Mouse (Mus musculus) urinary bladder, postnatal 36 days (tissue): ENCODE results near the gene Acot2.
A peak's percentile ranks its signal among the peaks of the same experiment; 100 is the strongest.
"Not testable (repeated sequence)": the region's sequence is repeated elsewhere in the genome, so short reads cannot be mapped to it uniquely, and the experiment has no call there.

Experiments used
- DNase-seq, 2 experiments: peaks; one replicate each; pipeline ENCODE4 v3.0.0; 2022; ENCODE audit warnings: low spot score in 2 of 2, mixed read lengths in 1 of 2

Gene Acot2

GRCm38 (mm10) chr12:83998341-83999107 lies 10.9 kb downstream of the Acot2 start:
- peak in 1 of 2 experiments; percentile 44 for DNase-seq

DNA sequence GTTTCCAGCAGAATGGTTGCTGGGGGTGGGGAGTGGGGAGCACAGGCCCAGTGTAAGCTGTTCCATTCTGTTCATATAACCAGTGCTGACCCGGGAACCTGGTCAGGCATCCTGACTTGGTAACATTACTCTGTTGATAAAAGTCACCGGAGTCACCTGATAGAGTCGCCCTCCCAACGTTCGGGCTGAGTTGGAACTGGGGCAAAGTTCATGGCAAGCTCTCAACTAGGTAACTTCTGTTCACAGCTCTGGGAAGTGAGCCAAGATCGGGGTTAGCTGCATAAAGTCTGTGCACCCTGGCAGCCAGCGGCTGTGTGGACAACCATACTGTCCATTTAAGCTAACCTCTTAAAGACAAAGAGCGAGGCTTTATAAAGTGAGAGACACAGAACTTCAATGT lies 11.6 kb downstream of the Acot2 start:
- DNase-seq: peak; percentile 62 to 81

DNA sequence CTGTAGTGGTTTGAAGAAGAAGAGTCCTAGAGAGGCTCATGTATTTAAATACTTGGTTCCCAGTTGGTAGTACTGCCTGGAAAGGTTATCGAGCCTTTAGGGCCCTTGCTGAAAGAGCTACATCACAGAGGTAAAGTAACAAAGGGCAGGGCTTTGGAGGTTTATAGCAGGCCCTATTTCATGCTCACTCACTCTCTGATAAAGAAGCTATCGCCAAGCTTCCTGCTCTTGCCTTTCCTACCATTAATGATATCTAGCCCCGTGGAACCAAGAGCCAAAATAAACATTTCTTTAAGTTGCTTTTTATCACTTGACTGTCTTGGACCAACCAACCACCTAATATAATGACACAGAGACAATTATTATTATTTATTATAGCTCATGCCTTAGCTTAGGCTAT lies 12.8 kb downstream of the Acot2 start:
- no peak for DNase-seq

- DNase-seq: no peak
Observed at GRCm38 (mm10) chr12:84003866-84004265, 16.2 kb downstream of the Acot2 start.

DNA sequence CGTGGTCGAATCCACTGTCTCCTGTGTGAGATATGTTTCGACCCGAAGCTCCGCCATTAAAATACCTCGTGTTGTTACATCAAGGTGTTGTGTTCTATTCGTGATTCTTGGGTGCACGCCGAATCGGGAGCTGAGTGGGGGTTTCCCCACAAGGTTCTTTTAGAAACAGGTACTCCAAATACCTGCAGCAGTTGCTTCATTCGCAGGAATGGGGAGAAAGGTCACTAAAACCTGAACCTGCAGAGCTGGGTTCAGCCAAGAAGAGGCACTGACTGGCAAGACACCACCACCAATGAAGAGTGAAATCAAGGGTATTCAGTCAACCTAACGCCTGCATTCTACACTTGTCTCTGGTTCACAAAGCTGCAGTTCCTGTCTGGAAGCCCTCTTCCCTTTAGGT lies 20.6 kb downstream of the Acot2 start:
- no peak for DNase-seq

GRCm38 (mm10) chr12:84008729-84009128 lies 21.1 kb downstream of the Acot2 start:
- DNase-seq: no peak

- peak; percentile 60 to 79 for DNase-seq
Observed at GRCm38 (mm10) chr12:84009171-84009965, 21.7 kb downstream of the Acot2 start, which contains the start of gene Acot1. Gene Acot1 (plus strand): TSS chr12:84009490.

DNA sequence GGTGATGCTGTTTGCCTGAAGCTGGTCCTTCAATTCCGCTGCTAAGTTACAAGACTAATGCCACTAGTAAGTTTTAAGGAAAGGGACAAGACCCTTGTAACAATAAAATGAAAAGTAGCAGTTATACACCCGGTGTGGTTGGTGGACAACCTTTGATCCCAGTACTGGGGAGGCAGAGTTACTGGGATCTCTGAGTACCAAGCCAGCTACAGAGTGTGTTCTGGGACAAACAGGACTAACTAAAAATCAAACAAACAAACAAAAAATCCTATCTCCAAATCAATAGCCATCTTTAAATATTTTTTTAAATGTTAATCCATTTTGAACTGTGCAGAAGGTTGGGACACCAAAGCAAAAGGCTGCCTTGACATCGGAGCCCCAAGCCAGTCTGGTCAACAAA lies 22.5 kb downstream of the Acot2 start:
- DNase-seq: no peak

GRCm38 (mm10) chr12:84011251-84012040 lies 23.8 kb downstream of the Acot2 start:
- DNase-seq: peak in 1 of 2 experiments; percentile 69

DNA sequence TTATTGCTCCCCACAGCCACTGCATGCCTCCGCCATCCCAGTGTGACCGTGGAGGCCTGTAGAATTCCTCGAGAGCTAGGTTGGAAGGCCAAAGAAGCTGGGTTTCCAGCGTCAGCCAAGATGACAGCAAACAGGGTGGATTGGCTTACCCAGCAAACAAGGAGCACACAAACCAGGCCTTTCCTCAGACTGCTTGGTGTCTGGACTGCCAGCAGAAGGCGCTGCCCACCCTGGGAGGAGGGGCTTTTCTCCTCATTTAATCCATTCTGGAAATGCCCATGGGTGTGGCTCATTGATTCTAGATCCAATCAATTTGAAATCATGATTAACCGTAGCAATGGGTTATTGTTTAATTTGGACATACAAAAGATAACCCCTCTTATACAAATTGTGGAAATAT lies 25.5 kb downstream of the Acot2 start:
- DNase-seq: no peak

DNA sequence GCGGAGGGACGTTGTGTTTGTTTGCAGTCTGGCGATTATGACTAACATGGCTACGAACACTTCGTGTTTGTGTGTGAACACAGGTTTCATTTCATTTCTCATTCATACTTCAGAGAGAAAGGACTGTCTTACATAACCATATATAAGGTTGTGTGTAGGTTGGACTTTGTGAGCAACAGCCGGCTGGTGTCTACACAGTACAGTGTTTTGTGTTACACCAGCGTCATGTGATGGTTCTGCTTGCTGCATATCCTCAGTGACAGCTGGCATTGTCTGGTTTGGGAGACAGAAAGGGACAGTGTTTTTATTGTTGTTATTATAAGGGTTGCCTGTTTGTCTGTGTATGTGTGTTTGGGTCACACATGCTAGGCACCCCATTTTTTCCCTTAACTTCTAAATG lies 26.0 kb downstream of the Acot2 start:
- no peak for DNase-seq

GRCm38 (mm10) chr12:84020528-84020927 lies 32.9 kb downstream of the Acot2 start:
- peak; percentile 73 to 86 for DNase-seq

- DNase-seq: not testable (repeated sequence)
Observed at GRCm38 (mm10) chr12:84022266-84022665, 34.6 kb downstream of the Acot2 start.

- DNase-seq: no peak
Observed at GRCm38 (mm10) chr12:84023052-84023745, 35.5 kb downstream of the Acot2 start.

DNA sequence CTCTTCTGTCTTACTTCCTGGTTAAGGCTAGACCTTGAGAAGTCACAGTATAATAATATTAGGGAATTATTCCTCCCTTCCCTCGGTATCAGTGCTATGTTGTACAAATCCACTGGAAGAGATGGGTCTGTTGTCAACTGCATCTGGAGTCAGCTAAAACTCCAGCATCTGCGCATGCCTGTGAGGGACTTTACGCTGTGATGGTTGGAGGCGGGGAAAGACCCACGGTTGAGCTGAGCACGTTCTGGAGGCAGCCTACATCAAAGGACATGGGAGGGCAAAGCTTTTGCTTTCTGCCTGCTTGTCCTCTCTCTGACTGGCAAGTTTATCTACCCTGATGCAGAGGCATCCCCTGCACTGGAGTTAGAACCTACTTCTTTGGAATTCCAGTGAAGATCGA lies 38.2 kb downstream of the Acot2 start:
- DNase-seq: no peak

- not testable (repeated sequence) for DNase-seq
Observed at GRCm38 (mm10) chr12:84028328-84028727, 40.7 kb downstream of the Acot2 start.

DNA sequence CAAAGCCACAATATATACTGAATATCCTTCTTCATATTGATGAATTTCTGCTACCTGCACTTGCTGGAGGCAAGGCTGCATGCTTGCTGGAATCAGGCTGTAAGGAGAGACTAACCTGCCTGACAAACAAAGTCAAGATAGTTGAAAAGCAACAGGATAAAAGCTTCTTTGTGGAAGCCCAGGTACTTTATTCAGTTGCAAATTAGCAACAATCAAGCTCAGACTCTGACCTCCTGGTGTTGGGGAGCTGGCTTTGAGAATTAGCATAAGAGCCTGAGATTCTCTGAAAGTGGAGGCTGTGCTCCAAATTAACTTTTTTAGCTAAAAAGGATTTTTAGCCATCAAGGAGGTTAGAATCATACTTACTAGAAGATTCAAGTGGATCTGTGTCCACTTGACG lies 41.4 kb downstream of the Acot2 start:
- not testable (repeated sequence) for DNase-seq

DNA sequence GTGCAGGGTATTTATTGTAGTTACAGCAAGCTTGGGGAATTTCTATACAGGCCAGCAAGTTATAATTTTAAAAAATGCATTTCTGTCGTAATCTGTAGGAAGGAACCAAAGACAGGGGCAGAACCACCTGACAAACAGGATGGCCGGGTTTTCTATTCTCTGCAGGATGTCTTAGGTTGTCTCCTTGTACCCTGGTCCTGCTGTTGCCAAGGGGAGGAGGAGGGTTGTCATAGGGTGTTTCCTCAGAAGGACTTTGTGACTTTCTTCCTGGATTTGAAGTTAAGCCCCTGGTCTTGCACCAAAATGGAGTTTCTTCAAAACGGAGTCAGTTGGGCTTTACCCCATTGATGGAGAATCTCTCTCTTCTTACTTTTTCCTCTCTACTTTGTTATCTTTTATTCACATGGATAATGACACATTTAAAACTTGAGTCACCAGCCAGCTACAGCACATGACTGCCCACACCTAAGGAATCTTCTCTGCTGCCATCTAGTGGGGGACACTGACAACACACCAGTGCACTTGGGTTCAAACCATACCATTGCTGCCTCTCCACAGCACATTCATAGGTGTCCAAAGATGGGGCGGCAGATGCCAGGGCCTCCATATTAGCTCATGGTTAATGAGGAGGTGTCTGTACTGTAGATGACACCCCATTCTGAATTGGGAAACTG lies 43.1 kb downstream of the Acot2 start:
- peak; percentile 69 to 77 for DNase-seq

DNA sequence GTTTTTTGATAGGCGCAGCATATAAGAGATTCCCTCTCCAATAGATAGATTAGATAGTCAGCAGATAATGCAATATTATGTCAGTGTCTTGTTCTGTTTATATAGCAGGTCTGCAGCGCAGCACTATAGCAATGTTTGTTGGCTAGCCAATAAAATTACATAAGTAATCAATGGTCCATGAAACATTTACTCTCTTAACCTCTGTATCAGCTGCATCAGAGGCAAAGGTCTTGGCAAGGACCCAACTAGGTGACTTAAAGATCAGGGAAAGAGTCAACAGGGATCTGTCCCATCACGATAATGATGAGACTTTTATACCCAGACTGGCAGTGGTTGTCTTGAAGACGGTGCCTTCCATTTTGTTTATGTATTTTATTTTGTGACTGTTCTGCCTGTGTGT lies 45.2 kb downstream of the Acot2 start:
- no peak for DNase-seq

DNA sequence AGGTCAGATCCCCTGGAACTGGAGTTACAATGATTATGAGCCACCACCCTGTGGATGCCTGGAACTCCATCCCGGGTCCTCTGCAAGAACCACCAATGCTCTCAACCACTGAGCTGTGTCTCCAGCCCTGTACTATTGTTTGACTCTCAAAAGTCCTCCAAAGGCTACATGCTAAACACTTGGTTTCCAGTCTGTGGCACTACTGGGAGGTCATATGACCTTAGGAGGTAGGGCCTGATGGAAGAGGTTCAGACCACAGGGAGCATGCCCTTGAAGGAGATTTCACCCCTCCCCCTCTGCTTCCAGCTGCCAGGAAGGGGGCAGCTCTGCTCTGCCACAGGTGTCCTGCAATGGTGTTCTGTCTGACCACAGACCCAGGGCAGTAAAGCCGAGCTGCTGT lies 45.6 kb downstream of the Acot2 start:
- not testable (repeated sequence) for DNase-seq

DNA sequence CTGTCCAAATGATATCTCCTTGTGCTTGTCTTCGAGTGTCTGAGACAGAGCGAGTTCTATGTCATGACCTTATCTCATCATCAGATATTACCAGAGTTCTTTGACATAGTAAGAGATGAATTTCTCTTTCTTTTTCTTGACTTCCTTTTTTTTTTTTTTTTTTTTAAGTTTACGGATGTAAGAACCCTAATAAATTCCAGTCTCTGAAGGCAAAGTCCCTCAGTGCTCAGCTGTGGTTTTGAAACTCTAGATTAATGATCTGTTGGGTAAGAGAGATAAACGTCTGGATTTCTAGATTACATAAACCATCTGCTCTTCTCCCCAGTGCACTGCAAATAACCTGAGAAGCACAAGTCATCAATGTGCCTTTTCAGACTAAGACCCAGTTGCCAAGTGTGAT lies 46.4 kb downstream of the Acot2 start:
- DNase-seq: no peak
